Mouse (Mus musculus) lung, postnatal 25 days (tissue): ENCODE data around the gene Spag7.
A peak's percentile ranks its signal among the peaks of the same experiment; 100 is the strongest.

ENCODE experiments used
- DNase-seq: peaks from one replicate; pipeline ENCODE4 v3.0.0; 2022; ENCODE audit warnings: low spot score

Gene Spag7

DNA sequence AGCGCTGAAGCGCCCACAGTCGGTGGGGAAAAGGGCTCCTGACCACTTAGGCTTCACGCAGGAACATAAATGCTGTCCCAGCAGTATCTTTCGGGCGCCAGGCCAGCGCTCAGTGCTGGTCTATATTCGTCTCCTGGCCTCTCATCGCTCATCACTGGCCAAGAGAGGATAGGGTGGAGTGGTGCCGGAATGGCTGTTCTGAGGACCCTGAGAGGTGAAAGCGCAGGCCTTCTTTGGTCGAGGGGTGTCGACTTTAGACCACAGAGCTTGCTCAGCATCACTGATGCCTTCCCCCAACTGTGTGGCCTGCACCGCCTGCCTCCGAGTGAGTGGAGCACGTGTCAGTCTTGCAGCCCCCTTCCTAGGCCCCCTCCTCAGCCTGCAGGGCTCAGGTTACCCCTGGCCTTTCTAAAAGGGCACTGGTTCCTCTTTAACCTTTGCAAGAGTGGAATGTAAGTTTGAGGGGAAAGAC is 12.7 kb downstream of the Spag7 start:
- DNase-seq, result no peak

DNA sequence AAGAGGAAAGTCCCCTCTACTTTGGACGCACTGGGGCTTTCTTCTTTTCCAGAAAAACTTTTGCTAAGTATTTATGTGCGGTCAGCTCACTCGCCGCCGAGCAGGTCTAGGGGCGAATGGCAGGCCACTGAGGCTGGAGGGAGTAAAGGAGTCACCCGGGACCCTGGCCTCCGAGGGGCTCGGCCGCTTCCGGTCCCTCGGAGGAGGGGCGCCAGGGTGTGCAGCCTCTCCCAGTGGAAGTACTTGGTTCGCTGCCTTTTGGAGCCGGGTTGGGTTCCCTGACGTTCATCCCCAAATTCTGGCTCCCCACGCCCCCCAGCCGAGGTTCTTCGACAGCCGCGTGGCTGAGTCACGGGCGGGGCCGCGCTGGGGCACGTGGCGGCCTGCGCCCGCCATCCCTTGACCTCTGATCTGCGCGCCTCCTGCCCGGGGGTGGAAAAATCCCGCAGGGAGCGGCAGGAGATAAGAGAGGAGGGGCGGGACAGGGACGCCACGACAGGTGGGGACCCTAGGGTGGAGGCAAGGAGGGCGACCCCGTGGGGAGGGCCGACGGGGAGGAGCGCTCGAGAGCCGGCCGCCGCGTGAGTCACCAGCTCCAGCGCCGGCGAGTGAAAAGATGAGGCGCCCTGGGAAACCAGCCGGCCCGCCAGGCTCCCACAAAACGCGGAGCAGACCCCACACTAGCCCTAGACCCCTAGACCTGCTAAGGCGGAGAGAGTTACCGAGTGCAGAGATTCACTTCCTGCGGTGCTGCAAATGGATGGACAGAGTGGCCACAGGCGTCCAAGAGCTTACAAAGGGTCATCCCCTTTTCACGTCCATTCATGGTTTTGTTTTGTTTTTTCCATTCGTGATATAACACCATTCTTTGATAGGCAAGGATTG is 13.4 kb downstream of the Spag7 start:
- DNase-seq, result peak; percentile 44

DNA sequence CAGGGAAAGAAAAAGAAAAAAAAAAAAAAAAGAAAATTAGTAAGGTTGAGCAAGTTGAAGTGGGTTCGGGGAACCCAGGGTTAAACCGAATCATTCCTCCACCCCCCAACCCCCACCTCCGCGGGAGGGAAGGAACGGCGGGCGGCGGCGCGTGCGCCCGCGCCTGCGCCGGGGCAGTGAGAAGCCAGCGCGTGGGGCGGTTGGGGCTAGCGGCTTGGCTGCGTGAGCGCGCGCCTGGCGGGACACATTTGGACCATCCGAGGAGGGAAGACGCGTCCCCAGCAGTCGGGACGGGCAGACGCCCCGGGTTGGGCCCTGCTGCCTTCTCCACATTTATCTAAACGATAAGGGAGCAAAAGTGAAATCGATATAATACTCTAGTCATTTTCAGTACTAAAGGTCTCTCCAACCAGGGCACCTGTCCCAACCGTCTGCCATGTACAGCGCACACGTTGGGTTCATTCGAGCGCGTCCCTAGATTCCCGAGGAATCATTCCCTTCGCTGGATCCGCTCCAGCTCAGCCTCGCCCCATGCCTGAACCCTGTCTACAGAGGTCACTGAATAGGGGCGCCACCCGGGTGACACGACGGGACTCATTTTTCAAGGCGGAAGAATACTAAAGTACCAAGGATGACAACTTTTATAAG is 14.2 kb downstream of the Spag7 start:
- peak; percentile 78 for DNase-seq

DNA sequence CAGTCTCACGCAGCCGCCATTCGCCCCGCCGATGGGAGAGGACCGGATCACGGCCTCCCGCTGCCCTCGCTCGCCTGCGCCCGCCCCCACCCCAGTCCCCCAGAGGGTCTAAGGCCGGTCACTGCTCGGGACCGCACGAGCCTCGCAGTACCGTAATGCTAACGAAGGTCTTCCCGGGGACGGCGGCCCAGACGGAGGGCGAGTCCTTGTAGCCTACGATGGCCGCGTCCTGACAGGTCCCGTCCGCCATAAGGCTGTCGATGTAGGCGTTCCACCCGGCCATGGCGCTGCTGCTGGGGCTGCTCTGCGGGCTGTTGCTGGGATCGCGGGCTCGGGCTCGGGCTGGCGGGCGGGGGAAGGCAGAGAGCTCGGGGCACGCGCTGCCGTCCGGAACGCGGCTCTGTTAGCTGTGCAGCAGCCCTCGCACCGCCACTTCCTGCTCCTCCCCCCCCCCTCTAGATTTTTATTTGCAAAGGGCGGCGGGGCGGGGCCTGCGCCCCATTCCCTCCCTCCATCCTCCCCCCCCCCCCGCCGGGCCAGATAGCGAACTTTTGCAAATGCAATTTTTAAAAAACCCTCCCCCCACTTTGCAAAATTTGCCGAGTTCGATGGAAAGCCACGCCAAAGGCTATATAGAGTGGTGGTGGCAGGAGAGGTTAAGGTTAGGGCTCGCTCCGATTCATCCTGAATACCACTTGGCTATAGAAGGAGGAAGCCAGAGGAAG is 14.9 kb downstream of the Spag7 start, which contains the start of gene Pfn1:
Gene Pfn1 (minus strand): TSS at position 447 of the 725 bp plus-strand sequence.
- DNase-seq, result peak; percentile 59

DNA sequence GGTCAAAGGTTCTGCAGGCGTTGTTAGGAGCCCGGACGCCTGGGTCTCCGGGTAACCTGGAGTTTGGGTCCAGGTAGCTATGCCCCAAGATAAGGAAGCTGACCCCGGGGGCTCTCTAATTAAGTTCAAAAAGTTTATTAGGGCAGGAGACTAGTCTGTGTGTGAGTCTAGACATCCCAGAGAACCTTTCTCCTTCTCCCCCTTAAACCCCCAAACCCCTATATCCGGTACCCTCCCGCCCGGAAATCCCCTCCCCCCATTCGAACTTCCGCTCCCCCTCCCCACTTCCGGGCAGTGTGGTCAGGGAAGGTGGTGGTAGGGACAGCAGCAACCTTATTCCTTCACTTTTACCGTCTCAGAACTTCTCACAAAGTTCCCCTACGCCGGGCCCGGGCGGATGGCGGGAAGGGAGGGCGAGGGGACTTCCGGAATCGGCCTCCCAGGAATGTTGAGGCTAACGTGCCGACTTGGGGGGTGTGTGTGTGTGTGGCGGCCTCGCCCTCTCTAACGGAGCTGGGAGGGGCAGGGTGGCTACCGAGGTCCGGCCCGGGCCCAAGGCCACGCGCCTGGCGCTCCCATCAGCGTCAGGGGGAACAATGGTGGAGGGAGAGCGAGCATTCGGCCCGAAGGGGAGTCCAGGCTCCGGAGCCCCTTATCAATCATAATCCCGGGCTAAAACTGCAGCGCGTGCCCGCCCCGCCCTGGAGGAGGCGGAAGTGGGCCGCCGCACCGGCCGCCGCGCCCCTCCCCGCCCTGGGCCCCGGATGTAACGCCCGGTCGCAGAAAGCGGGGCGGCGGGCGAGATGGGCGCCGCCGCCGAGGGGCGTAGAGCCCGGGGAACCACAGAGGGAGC is 15.6 kb downstream of the Spag7 start:
- peak; percentile 64 for DNase-seq

DNA sequence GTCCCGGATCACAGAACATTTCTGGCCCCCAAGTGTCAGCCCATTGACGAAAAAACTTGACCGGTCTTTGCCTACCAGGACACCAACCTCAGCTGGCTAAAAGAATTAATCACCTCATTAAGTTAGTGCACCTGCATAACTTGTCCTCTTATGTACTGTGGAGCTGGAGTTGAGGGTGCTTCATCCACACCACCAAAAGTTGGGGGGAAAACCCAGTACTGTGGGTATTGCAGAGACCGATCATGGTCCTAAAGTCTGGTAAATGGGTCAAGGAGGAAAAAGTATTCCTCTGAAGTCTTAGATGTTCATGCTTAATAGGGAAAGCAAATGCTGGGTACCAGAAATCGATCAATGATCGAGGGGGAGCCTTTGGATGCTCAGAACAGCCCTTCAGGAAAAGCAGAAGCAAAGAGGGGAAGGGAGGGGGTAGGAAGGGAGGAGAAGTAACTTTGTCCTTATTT is 16.3 kb downstream of the Spag7 start:
- DNase-seq, result peak; percentile 55

DNA sequence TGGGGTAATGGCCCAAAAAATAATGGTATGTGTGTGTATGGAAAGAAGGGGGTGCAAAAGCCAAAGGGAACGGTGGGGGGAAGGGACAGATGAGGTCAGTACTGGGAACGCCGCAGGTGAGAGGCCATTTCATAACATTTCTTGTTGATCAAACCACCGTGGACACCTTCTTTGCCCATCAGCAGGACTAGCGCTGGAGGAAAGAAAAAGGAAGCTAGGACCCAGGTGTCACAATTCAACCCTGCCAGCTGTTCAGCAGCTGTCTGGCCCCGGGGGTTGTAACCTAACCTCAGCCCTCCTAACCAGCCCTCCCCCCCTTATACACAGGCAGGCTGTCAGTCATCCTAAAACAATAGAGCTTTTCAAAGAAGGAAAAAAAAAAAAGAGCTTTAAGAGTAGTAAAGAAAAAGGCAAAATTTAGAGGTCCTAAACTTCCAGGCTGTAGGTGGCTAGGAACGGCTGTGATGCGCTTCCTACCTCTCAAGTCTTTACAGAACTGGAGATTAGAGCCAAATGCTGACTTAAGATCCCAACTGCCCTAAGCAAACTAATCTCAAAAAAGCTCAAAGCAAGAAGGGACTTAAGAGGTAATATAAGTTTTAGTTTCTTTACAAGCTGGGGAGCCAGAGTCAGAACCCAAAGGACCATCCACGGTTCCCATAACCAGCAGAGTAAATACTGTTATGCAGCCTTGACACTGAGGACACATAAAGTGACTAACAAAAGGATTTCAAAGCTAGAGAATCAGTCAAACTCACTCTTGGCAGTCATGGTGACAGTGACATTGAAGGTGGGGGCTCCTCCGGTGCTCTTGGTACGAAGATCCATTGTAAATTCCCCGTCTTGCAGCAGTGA is 17.0 kb downstream of the Spag7 start:
- no peak for DNase-seq

DNA sequence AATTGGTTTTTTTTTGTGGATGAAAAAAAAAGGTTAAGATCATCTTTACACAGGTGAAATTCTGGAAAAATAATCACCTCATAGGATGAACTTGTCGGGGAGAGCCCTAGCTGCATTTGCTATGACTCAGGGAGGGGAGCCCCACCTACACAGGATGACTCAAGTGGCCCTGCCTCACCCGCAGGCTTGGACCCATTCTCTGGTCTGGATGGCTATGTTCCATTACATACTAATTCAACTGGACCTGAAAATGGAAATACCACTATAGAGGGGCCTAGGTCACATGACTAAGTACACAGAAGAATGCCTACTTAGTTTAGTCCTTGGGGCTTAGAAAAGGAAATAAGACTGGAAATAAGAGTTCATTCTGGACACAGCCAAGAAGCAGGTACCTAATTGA is 17.8 kb downstream of the Spag7 start:
- DNase-seq, result no peak

DNA sequence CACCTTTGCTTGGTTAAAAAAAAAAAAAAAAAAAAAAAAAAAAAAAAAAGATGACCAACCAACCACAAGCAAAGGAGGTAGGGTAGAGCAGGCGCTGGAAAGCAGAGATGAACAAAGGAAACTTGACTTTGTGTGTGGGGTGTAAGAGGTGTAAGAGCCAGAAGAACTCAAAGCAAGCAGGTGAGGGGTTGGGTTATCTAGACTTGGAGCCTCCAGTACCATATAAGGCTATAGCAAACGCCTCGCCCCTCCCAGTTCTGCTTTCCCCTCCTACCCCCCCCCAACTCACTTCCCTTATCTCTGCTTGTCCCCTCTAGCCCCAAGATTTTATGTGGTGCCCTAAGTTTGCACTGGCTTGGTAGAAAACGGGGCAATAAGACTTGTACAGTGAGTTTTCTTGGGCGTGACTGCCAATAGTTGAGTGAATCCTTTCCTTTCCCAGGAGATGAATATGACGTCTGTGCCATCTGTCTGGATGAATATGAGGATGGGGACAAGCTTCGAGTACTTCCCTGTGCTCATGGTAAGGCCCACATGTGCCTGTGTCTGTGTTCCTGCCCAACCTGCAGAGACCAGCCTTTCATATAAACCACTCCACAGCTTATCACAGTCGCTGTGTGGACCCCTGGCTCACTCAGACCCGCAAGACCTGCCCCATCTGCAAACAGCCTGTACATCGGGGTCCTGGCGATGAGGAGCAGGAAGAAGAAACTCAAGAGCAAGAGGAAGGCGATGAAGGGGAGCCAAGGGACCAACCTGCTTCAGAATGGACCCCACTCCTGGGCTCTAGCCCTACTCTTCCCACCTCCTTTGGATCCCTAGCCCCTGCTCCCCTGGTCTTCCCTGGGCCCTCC is 18.7 kb downstream of the Spag7 start:
- DNase-seq, result no peak

DNA sequence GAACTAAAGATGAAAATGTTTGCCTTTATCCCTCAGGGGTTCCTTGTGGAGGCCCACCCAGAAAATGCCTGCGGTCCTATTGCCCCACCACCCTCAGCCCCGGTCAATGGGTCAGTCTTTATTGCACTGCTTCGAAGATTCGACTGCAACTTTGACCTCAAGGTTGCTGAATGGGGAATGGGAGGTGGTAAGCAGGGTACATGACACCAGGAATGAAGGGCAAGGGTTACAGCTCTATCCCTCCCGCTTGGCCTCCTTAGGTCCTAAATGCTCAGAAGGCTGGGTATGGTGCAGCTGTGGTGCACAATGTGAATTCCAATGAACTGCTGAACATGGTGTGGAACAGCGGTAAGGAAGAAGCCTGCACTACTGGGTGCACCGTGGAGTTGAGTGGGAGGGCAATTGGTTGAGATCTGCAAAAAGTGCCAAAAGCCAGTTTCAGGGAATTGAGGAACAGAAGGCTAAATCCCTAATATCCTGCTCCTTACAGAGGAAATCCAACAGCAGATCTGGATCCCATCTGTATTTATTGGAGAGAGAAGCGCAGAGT is 20.0 kb downstream of the Spag7 start:
- DNase-seq, result no peak

DNA sequence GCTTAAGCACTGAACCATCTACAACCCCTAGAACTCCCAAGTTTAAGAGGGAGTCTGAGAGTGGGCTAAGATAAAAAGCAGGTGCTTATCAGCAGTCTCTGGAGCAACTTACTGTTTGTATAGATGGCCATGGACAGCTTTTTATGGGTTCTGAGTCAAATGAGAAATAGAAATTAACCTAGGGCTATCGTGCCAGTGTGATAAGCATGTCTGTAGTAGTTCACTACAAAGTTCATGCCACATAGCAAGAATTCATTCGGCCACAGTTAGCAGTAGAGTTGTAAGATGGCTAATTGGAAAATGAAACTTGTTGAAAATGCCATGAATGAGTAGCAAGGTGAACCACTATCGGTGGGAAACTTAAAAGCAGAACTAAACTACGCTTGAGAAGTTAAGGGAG is 20.7 kb downstream of the Spag7 start:
- DNase-seq, result no peak

DNA sequence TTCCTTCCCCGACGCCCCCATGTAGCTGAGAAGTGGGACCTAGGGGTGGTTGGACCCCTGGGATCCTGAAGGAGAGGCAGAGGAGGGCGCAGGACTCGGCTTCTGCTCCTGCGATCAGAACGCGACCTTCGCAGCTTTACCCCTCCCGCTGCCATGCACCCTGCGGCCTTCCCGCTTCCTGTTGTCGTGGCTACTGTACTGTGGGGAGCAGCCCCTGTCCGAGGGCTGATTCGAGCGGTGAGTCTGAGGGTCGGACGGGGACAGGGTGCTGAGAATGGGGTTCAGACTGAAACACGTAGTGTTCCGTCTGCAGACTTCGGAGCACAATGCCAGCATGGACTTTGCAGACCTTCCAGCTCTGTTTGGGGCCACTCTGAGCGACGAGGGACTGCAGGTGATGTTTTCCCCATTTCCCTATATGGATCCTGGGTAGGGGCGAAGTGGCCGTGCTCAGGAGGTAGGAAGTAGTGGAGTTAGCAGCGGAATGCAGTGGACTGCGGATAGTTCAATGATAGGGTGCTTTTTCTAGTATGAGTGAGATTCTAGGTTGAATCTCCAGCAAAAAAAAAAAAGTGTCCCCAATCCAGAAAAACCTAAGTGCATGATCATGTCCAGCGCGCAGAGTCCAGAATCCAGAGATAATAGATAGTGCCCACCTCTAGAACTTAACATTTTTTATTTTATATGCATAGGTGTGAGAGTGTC is 21.3 kb downstream of the Spag7 start:
- DNase-seq, result no peak

DNA sequence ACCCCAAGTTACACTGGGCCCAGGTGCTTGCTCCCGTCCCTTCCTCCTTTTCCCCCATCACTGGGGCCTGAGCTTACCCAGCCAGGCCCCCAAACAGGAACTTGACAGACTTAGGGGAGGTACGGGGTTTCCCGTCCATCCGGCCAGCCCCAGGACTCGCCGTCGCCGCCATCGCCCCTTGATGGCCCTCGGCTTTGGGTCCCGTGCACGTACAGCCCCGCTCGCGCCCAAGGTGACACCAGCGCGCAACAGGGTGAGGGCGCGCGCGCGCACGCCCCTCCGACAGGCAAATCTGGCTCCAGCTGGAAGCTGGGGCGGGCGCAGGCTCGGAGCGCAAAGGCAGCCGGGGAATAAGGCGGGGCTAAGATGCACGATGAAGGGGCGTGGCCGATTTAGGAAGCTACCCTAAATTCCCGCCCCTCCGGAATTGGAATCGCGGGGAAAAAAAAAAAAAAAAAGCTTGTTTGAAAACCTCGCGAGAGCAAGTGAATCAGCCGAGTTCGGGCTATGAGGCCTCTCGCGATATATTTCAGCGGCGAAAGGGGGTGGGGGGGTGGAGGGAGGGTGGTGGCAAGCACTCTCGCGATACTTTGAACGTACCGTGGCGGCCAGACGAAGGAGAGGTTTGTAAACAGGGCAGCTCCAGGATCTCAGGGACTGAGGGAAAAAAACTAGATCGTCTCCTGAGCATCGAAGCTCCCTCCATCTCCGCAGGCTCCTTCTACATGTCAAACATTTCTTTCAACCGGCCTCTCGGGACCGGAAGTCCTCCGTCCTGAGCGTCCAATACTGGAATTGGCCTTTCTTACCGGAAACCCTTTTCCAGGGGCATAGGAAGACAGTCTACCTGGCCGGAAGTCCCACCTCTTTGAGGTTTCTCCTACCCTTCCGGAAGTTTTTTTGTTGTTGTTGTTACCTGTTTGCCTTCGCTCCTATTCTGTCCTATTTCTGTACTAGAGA is 22.2 kb downstream of the Spag7 start, which contains the start of the genes Rnf167 and Slc25a11:
Gene Rnf167 (plus strand): TSS at position 545 of the 960 bp plus-strand sequence.
Gene Slc25a11 (minus strand): TSS at position 789 of the 960 bp plus-strand sequence.
- peak; percentile 98 for DNase-seq

DNA sequence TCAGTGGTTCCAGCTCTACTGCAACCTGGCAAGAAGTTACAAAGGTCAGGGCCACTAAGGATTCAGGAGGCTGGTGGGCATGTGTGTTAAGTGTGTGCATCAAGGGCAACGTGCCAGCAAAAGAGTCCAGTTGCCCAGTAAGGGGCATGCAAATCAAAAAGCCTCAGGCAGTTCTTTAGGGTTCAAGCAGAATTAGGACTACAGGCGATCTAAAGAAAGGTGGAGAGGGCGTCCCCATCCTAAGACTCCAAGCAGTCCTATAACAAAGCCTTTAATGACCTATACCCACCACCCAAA is 23.0 kb downstream of the Spag7 start:
- no peak for DNase-seq

DNA sequence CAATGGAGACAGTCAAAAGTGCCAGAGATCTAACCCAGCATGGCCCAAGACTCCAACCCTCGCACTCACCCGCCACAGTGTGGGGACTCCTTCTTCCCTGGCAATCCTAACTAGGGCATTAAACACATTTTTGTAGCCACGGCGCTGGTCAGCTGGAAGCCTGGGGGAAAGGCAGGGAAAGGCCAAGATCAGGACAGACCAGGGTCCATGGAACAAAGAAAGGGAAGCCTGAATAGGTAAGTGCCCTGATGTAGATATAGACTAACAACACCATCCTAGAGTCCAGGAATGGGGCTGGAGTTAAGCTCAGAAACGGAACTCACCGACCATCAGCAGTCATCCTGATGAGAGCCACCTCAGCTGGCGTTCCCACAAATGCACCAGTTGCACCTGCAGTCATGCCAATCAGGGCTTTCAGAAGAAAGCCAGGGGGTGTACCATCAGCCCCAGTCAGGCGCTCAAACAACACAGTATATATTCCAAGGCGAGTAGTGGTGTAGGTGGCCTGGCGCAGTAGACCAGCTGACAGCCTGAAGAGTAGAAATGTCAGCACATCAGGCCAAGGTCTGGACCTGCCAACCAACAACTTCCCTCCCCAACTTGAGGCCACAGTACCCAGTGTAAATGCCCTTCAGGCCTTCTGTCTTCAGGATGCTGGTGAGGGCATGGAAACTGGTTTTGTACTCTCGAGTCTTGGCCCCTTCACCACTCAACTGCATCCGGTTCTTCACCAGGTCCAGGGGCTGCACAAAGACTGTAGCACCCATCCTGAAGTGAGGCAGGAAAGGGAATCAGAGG is 23.6 kb downstream of the Spag7 start:
- no peak for DNase-seq

DNA sequence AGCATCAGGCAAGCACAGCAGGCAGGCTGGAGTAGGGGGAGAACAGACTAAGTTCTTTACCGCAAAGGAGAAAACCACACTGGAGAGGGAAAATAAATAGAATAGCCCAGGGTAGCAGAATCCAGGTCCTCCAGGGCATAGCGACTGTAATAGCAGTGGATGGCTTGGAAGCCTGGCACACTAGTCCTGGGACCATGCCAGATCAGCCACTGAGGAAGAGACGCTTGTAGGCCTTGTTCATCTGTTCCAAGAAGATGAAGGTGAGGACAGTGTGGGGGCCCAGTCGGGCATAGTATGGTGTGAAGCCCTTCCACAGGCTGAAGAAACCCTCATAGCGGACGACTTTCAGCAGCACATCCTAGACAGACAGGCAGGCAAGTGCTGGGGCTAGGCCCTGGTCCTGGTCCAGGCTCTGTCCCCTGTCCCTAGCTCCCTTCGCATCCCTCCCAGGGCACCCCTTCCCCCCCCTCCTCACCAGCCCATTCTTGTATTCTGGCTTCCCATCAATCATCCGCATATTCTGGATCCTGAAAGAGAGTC is 24.6 kb downstream of the Spag7 start:
- no peak for DNase-seq
